Mouse (Mus musculus): ENCODE results near the gene Abcg5.

Abcg5 gene

DNA sequence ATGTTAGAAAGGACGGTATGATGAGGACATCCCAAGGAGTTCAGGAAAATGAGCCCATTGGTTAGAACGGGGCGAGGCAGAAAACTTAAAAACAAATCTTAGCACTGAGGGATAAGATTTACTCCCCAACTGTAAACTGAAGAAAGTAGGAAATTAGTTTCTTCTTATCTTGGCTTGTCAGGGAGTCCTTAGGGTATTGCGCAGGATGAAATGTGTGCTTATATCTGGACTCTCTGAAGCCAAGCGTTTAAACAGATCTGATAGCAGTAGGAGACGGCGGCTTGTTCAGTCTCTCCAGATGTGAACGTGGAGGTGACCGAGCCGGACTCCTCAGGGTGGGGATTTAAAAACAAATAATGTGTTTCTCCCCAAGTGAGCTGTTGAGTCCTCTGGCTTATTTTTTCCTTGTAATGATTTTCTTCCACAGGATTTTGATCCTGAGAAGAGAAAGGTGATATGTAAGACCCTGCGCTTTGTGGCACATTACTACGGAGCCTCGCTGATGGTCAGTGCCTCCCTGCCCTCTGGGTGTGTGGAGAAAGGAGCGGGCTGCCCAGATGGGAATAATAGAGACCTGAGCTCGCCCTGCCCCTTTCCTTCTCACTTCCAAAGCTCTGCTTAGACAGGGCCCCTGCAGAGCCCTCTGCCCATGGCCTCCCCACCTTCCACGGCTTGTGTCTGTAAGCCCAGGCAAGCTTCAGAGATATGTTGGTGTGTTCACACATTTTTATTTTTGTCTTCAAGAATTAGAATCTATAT, 38.3 kb downstream of the Abcg5 start:
- DNase-seq: no peak

- no peak for DNase-seq
Measured at GRCm38 (mm10) chr17:84642324-84642723, 40.5 kb downstream of the Abcg5 start.

DNA sequence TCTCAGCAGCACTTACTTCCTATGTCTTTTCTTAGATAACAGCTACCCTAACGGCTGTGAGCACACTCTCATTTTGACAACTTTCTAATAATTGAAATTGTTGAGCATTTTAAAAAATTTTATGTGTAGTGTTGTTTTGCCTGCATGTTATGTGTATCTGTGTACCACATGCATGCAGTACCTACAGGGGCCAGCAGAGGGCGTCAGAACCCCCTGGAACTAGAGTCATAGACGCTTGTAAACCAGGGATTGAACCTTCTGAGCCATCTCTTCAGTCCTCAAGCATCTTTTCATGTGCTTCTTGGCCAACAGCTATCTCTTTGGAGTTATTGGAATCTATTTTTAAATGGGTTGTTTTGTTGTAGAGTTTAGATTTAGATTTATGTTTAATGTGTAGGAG, 40.9 kb downstream of the Abcg5 start:
- peak; percentile 73 for DNase-seq

- DNase-seq: no peak
Measured at GRCm38 (mm10) chr17:84639796-84640378, 42.9 kb downstream of the Abcg5 start.

- no peak for DNase-seq
Measured at GRCm38 (mm10) chr17:84637971-84638370, 44.8 kb downstream of the Abcg5 start.

DNA sequence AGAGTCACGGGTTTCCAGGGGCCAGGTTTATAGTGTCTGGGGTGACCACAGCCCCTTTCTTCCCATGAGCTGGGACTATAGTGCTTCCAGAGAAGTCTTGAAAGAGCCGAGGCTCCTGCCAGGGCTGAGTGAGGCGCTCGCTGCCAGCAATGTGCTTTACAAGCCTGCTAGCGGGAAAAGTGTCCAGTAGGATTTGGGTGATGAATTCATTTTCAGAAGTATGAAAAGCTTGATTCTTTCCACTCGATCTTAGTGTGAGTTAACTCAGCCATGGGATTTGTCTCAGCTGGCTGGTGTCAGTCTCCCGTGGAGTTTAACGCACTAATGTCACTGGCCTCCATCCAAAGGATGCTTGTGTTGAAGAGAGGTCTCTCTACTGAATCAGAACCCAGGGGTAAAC, 46.5 kb downstream of the Abcg5 start:
- no peak for DNase-seq

- DNase-seq: no peak
Measured at GRCm38 (mm10) chr17:84633443-84633842, 49.4 kb downstream of the Abcg5 start.

DNA sequence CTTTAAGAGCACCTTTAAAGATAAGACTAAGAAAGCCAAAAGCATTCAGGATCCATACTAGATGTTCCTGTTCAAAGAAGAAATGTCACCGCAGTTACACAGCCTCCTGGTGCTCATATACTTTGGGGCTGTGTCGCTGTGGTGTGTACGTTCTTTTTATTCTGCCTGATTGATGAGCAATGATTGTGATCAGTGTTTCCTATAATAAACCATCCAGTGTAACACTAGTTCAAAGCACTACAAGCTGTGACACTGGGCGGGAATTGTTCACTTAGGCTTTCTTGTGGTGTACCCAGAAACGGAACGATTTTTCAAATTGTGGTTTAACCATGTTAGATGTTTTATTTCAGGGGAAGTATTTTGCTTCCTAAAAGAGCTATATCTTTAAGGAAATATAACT, 51.0 kb downstream of the Abcg5 start:
- no peak for DNase-seq

- no peak for DNase-seq
Measured at GRCm38 (mm10) chr17:84628611-84629010, 54.2 kb downstream of the Abcg5 start.

DNA sequence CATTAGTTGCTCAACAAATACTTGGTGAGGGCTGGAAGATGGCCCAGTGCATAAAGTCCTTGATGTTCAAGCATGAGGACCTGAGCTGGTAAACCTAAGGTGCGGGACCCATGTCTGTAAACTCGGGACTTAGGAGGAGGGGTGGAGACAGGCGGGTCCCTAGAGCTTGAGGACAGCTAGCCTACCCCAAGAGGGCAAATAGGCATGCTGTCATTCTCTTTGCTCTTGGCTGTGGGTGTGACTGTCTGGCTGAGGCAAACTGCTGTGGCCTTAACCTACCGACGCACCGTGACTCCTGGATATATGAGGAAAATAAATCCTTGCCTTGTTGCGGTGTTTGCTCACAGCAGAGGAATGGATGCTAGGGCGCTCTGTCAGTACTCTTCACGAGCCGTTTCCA, 55.1 kb downstream of the Abcg5 start:
- no peak for DNase-seq

- no peak for DNase-seq
Measured at GRCm38 (mm10) chr17:84626857-84627305, 55.9 kb downstream of the Abcg5 start.

DNA sequence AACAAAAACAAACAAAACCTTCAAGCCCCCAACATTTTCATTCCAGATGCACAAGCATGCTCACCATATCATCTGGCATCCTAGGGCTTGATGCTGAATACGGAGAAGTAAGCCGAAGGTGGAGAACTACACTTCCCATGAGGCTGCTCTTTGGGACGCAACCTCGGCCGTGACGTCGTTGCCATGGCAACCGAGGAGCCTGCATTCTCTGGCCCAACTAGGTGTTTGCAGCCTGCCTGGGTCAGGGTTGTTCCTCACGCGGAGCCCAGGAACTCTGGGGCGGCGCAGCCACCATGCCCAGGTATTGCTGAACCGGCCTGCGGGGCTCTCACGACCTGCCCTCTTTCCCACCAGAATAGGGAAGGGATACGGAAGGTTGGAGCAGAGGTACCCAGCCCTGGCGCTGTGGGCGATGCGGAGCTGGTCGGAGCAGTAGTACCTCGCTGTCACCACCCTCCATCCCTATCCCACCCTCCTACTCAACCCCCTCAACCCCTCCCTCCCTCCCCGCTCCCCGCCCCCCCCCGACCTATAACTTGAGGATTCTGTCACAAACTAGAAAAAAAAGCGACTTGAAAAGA, 56.4 kb downstream of the Abcg5 start, which contains the start of gene Dync2li1:
Dync2li1 (plus strand) TSS at position 221 of the 581 bp plus-strand sequence.
- DNase-seq: peak; percentile 92

DNA sequence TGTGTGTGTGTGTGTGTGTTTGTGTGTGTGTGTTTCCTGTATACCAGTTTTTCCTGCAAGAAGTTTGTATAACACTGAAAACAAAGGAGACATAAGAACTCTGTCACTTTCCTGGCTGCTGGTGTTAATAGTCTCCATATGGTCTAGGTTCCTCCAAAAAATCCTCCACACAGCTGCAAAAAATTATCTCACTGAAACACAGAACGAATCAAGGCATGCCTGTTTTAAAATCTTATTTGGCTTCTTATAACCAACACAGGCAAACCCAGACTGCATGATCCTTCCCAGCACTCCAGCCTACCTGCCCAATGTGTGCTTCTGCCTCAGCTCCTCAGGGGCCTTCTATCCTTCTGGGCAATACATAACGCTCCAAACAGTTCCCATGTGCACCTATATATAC, 59.9 kb downstream of the Abcg5 start:
- no peak for DNase-seq

GRCm38 (mm10) chr17:84622028-84622427, 60.8 kb downstream of the Abcg5 start:
- no peak for DNase-seq

DNA sequence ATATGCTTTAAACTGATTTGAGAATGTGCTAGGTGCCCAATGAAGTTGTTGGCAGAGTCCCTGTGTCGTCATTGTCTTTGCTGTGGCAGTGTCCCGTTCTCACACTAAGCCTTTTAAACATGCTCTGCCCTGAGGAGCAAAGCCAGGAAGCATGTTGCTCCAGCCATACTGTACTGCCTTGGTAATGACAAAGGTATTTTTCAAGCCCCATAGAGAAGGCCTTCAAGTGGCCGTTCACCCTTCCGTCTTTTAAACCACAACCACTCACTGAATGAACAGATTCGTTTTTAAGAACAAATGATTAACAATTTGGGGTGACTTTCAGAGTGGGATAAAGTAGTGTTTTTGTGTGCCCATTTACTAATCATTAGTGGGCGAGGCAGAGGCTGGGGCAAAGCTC, 61.6 kb downstream of the Abcg5 start:
- no peak for DNase-seq

DNA sequence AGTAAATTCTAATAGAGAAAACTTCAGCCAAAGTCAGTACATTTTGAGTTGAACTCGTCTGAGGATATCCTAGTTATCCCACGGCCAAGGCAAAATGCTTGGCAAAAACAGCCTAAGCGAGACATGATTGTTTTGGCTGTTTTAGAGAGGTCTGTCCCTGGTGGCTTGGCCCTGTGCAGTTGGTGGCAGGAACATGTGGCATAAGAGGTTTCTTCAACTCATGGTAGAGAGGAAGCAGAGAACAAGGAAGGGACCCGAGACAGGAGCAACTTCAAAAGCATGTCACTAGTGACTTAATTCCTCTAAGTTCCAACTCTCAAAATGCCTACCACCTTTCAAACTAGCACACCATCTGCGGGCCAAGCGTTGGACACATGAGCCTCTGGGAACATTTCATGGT, 62.2 kb downstream of the Abcg5 start:
- DNase-seq: no peak

- peak; percentile 74 for DNase-seq
Measured at GRCm38 (mm10) chr17:84620076-84620475, 62.7 kb downstream of the Abcg5 start.

DNA sequence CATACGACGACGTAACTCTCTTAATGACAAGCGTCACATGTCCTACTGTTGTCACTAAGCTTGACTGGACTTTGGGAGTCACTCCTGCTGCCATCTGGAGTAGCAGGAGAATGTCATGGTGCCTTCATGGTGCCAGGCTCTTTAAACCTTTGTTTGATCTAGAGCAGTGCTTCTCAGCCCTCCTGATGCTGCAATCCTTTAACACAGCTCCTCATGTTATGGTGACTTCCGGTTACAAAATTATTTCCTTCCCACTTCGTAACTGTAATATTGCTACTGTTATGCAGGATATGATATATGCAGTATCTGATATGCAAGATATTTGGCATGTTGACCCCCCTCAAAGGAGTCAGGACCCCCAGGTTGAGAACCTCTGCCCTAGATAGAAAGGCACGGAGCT, 63.7 kb downstream of the Abcg5 start:
- DNase-seq: no peak

- no peak for DNase-seq
Measured at GRCm38 (mm10) chr17:84617953-84618352, 64.9 kb downstream of the Abcg5 start.

DNA sequence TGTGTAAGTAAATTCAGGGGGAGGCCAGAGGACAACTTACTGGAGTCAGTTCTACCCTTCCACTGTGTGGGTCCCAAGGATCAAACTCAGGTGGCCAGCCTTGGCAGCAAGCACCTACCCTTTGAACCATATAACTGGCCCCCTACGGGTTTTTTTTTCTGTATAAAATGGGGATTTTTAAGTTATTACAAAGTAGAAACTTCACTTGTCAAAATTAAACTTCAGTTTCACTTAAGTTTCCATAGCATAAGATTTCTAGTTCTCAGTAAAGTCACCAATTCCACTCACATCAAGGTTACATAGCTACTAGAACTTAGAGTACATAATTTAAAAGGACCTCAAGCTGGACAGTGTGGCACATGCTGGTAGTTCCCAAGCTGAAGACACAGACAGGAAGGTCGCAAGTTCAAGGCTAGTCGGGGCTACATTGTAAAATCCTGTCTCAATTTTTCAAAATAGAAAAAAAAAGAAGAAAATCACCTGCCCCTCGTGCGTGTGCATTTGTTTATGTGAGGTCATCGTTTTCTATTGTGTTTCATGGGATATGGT, 66.2 kb downstream of the Abcg5 start:
- DNase-seq: no peak

DNA sequence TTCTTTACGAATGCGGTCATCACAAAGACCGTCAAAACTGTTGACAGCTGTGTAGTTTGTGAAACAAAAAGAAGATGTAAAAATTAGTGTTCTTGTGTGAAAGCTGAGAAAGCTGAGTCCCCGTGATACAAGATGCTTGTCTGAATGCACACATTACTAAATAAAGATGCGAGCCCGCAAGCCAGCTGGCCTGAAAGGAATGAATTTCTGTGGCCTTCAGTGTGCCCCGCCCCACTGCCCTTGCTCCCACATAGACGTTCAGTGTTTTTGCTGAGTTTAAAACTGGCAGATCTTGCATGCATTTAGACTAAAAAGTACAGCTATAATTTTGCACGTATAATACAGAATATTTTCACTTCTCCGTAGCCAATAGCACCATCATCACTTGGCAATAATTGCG, 67.0 kb downstream of the Abcg5 start:
- DNase-seq: no peak

- no peak for DNase-seq
Measured at GRCm38 (mm10) chr17:84611971-84612370, 70.8 kb downstream of the Abcg5 start.

DNA sequence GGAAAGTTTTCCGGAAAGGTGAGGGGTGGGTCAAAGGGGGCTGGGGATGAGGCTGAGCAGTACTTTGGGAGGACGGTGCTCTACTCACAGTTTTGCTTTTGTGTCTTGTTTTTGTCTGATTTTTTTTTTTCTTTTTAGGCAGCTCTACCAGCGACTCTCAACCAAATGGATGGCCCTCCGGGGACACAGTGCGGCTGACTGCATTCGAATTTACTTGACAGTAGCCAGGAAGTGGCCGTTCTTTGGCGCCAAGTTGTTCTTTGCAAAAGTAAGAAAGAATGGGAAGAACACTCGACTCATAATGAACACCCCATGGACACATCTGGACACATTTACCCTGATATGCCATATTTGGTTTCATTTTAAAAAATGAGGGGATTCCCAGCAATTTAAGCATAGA, 71.3 kb downstream of the Abcg5 start:
- no peak for DNase-seq

DNA sequence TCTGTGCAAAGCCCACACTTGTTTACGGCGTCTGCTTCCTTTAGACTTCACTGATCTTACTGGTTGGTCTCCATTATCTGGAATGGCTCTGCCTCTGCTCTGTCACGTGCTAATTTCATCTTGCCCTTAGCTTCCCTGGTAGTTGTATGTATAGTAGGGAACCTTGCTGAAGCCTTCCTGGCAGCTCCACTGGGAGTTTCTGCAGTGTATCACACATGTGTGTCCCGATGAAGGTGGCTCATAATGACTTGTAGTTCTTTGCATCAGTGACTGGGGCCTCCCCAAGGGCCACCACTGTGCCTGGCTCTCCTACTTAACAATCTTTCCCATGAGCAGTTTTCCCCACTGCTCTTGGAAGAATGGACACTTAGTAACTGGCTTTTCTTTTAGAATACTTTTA, 74.2 kb downstream of the Abcg5 start:
- DNase-seq: no peak

All from lung, postnatal 10 days (tissue).